Mouse (Mus musculus): ENCODE measurements around the gene Tex48. TPM values are rescaled to one million over a fixed set of nuclear protein-coding genes. Genes with fewer than 3 reads are reported as not detected.

Gene Tex48
- total and polyA plus RNA-seq, 2 experiments from 2014 or later = not detected

GRCm38 (mm10) chr4:63659775-63660174, 37.5 kb upstream of the Tex48 start:
- WGBS = 77% methylated on average over 1 of the region's 1 CpGs
- ATAC-seq (ENCODE audit: insufficient read depth, low read depth) (no peak), DNase-seq (ENCODE audit: low spot score) (no peak)
- H3K27me3 ChIP-seq (ENCODE audit: control insufficient read depth, insufficient read depth, low read length) = no peaks in the 10 kb centered on the region
- H3K36me3 ChIP-seq (replicated peaks; ENCODE audit: control insufficient read depth, insufficient read depth, low read length) = no peaks in the 10 kb centered on the region
- H3K27ac ChIP-seq (ENCODE audit: low read depth) = no peak overlapping the region
- H3K4me1 ChIP-seq (ENCODE audit: control insufficient read depth, insufficient read depth) = no peaks in the 10 kb centered on the region
- H3K4me2 ChIP-seq (ENCODE audit: low read depth, low read length) = no peak overlapping the region
- H3K9me3 ChIP-seq (replicated peaks; ENCODE audit: control insufficient read depth, low read length) = no peaks in the 10 kb centered on the region
- TF ChIP-seq EP300 (IDR thresholded peaks at IDR 0.05; ENCODE audit: low read depth) (no peak), CTCF (IDR thresholded peaks at IDR 0.05; ENCODE audit: low read depth) (no peak)
- no peak overlapping the region for H3K9ac ChIP-seq (replicated peaks; ENCODE audit: low read depth, low read length)
- no peak overlapping the region for H3K4me3 ChIP-seq (ENCODE audit: low read depth, low read length)

- WGBS = 36% methylated on average over 4 of the region's 4 CpGs
- no peak for TF ChIP-seq CTCF (IDR thresholded peaks at IDR 0.05; ENCODE audit: low read depth)
- TF ChIP-seq EP300 (IDR thresholded peaks at IDR 0.05; ENCODE audit: low read depth) = no peak
- Histone ChIP-seq H3K4me3 (ENCODE audit: low read depth, low read length) (no peak overlapping the region), H3K27me3 (ENCODE audit: control insufficient read depth, insufficient read depth, low read length) (no peaks in the 10 kb centered on the region), H3K4me2 (ENCODE audit: low read depth, low read length) (no peak overlapping the region), H3K9me3 (replicated peaks; ENCODE audit: control insufficient read depth, low read length) (no peaks in the 10 kb centered on the region), H3K36me3 (replicated peaks; ENCODE audit: control insufficient read depth, insufficient read depth, low read length) (no peaks in the 10 kb centered on the region), H3K9ac (replicated peaks; ENCODE audit: low read depth, low read length) (no peak overlapping the region), H3K4me1 (ENCODE audit: control insufficient read depth, insufficient read depth) (no peaks in the 10 kb centered on the region), H3K27ac (ENCODE audit: low read depth) (no peak overlapping the region)
- no peak for ATAC-seq (ENCODE audit: insufficient read depth, low read depth)
- DNase-seq (ENCODE audit: low spot score) = no peak
Measured at GRCm38 (mm10) chr4:63659086-63659485, 36.9 kb upstream of the Tex48 start.

GRCm38 (mm10) chr4:63654381-63654780, 32.2 kb upstream of the Tex48 start:
- Histone ChIP-seq H3K4me2 (ENCODE audit: low read depth, low read length) (no peak overlapping the region), H3K9me3 (replicated peaks; ENCODE audit: control insufficient read depth, low read length) (no peaks in the 10 kb centered on the region), H3K27me3 (ENCODE audit: control insufficient read depth, insufficient read depth, low read length) (no peaks in the 10 kb centered on the region), H3K27ac (ENCODE audit: low read depth) (no peak overlapping the region), H3K36me3 (replicated peaks; ENCODE audit: control insufficient read depth, insufficient read depth, low read length) (no peaks in the 10 kb centered on the region), H3K4me1 (ENCODE audit: control insufficient read depth, insufficient read depth) (no peaks in the 10 kb centered on the region), H3K4me3 (ENCODE audit: low read depth, low read length) (no peak overlapping the region), H3K9ac (replicated peaks; ENCODE audit: low read depth, low read length) (no peak overlapping the region)
- ATAC-seq (ENCODE audit: insufficient read depth, low read depth) (no peak), DNase-seq (ENCODE audit: low spot score) (no peak)
- no peak for TF ChIP-seq EP300 (IDR thresholded peaks at IDR 0.05; ENCODE audit: low read depth)
- TF ChIP-seq CTCF (IDR thresholded peaks at IDR 0.05; ENCODE audit: low read depth) = peak; percentile 38
- 81% methylated on average over 1 of the region's 1 CpGs for whole genome bisulfite sequencing

- no peaks in the 10 kb centered on the region for H3K4me1 ChIP-seq (ENCODE audit: control insufficient read depth, insufficient read depth)
- H3K4me3 ChIP-seq (ENCODE audit: low read depth, low read length) = no peak overlapping the region
- H3K27ac ChIP-seq (ENCODE audit: low read depth) = no peak overlapping the region
- DNase-seq (ENCODE audit: low spot score) (no peak), ATAC-seq (ENCODE audit: insufficient read depth, low read depth) (no peak)
- H3K9me3 ChIP-seq (replicated peaks; ENCODE audit: control insufficient read depth, low read length) = no peaks in the 10 kb centered on the region
- H3K27me3 ChIP-seq (ENCODE audit: control insufficient read depth, insufficient read depth, low read length) = no peaks in the 10 kb centered on the region
- H3K9ac ChIP-seq (replicated peaks; ENCODE audit: low read depth, low read length) = no peak overlapping the region
- H3K4me2 ChIP-seq (ENCODE audit: low read depth, low read length) = no peak overlapping the region
- no peak for TF ChIP-seq EP300 (IDR thresholded peaks at IDR 0.05; ENCODE audit: low read depth)
- TF ChIP-seq CTCF (IDR thresholded peaks at IDR 0.05; ENCODE audit: low read depth) = no peak
- H3K36me3 ChIP-seq (replicated peaks; ENCODE audit: control insufficient read depth, insufficient read depth, low read length) = no peaks in the 10 kb centered on the region
Measured at GRCm38 (mm10) chr4:63643956-63644726, 21.9 kb upstream of the Tex48 start.

- TF ChIP-seq EP300 (IDR thresholded peaks at IDR 0.05; ENCODE audit: low read depth) (no peak), CTCF (IDR thresholded peaks at IDR 0.05; ENCODE audit: low read depth) (no peak)
- H3K9me3 ChIP-seq (replicated peaks; ENCODE audit: control insufficient read depth, low read length) = no peaks in the 10 kb centered on the region
- no peaks in the 10 kb centered on the region for H3K4me1 ChIP-seq (ENCODE audit: control insufficient read depth, insufficient read depth)
- no peak for DNase-seq (ENCODE audit: low spot score)
- ATAC-seq (ENCODE audit: insufficient read depth, low read depth) = no peak
- WGBS = 68% methylated on average over 2 of the region's 2 CpGs
- no peak overlapping the region for H3K4me3 ChIP-seq (ENCODE audit: low read depth, low read length)
- H3K27me3 ChIP-seq (ENCODE audit: control insufficient read depth, insufficient read depth, low read length) = no peaks in the 10 kb centered on the region
- no peaks in the 10 kb centered on the region for H3K36me3 ChIP-seq (replicated peaks; ENCODE audit: control insufficient read depth, insufficient read depth, low read length)
- no peak overlapping the region for H3K27ac ChIP-seq (ENCODE audit: low read depth)
- no peak overlapping the region for H3K4me2 ChIP-seq (ENCODE audit: low read depth, low read length)
- no peak overlapping the region for H3K9ac ChIP-seq (replicated peaks; ENCODE audit: low read depth, low read length)
Measured at GRCm38 (mm10) chr4:63639842-63640241, 17.6 kb upstream of the Tex48 start.

GRCm38 (mm10) chr4:63638603-63639002, 16.4 kb upstream of the Tex48 start:
- DNase-seq (ENCODE audit: low spot score) (no peak), ATAC-seq (ENCODE audit: insufficient read depth, low read depth) (no peak)
- no peak overlapping the region for H3K9ac ChIP-seq (replicated peaks; ENCODE audit: low read depth, low read length)
- H3K27ac ChIP-seq (ENCODE audit: low read depth) = no peak overlapping the region
- no peak for TF ChIP-seq EP300 (IDR thresholded peaks at IDR 0.05; ENCODE audit: low read depth)
- no peak for TF ChIP-seq CTCF (IDR thresholded peaks at IDR 0.05; ENCODE audit: low read depth)
- H3K27me3 ChIP-seq (ENCODE audit: control insufficient read depth, insufficient read depth, low read length) = no peaks in the 10 kb centered on the region
- WGBS = 48% methylated on average over 1 of the region's 1 CpGs
- H3K4me1 ChIP-seq (ENCODE audit: control insufficient read depth, insufficient read depth) = no peaks in the 10 kb centered on the region
- no peak overlapping the region for H3K4me2 ChIP-seq (ENCODE audit: low read depth, low read length)
- H3K9me3 ChIP-seq (replicated peaks; ENCODE audit: control insufficient read depth, low read length) = no peaks in the 10 kb centered on the region
- H3K4me3 ChIP-seq (ENCODE audit: low read depth, low read length) = no peak overlapping the region
- H3K36me3 ChIP-seq (replicated peaks; ENCODE audit: control insufficient read depth, insufficient read depth, low read length) = no peaks in the 10 kb centered on the region

All from heart, postnatal 0 days (tissue).